Mouse (Mus musculus) cerebellum, adult 2 months (tissue): Measurements from ENCODE around the gene Enoph1. TPM values are rescaled to one million over a fixed set of nuclear protein-coding genes. Genes with fewer than 3 reads are reported as not detected.

ENCODE experiments used
- DNase-seq, 2 experiments: peaks; one replicate each; pipeline ENCODE4 v3.0.0; 2021
- H3K27ac ChIP-seq: fragments of 200-500 bp; 2 replicates; pipeline ENCODE4 v1.5.1; 2012; ENCODE audit warnings: low read length, control low read depth, inconsistent platforms; ENCODE audit not compliant: insufficient read depth
- H3K27me3 ChIP-seq: fragments of 200-500 bp; 2 replicates; pipeline ENCODE4 v1.6.1; 2012; ENCODE audit warnings: inconsistent platforms, mild to moderate bottlenecking, low read length, moderate library complexity; ENCODE audit not compliant: control insufficient read depth, insufficient read depth
- H3K4me1 ChIP-seq: fragments of 200-500 bp; 2 replicates; pipeline ENCODE4 v1.6.1; 2011; ENCODE audit warnings: low read length; ENCODE audit not compliant: control insufficient read depth, insufficient read depth
- H3K4me3 ChIP-seq: fragments of 200-500 bp; replicated peaks from 2 replicates; pipeline ENCODE3; 2011; ENCODE audit warnings: mild to moderate bottlenecking, low read depth, low read length, control low read depth; ENCODE audit not compliant: insufficient read depth
- CTCF ChIP-seq: fragments of 200-500 bp; IDR thresholded peaks from 2 replicates; pipeline ENCODE4 v1.5.1; 2011; ENCODE audit warnings: low read depth, mild to moderate bottlenecking, control low read depth, low read length, moderate library complexity, borderline replicate concordance; ENCODE audit not compliant: insufficient read depth
- POLR2A ChIP-seq: fragments of 200-500 bp; IDR thresholded peaks from 2 replicates; pipeline ENCODE4 v1.6.1; 2011; ENCODE audit warnings: low read length, control low read depth, borderline replicate concordance; ENCODE audit not compliant: insufficient read depth
- WGBS: fragments of 180-500 bp; shearing (Covaris S2); methylation state at CpG from one replicate; pipeline ENCODE4 v1.1.7; 2018; 5-methylcytosine and 5-hydroxymethylcytosine counted together
- polyA plus RNA-seq: library from polyadenylated mRNA; depleted of rRNA; stranded (reverse); fragments of >200 nt; gene quantifications from 2 replicates; pipeline ENCODE4 v1.2.3, GENCODE M21; 2012

Enoph1 gene
- polyA plus RNA-seq, 1 experiment: 74.6 TPM

DNA sequence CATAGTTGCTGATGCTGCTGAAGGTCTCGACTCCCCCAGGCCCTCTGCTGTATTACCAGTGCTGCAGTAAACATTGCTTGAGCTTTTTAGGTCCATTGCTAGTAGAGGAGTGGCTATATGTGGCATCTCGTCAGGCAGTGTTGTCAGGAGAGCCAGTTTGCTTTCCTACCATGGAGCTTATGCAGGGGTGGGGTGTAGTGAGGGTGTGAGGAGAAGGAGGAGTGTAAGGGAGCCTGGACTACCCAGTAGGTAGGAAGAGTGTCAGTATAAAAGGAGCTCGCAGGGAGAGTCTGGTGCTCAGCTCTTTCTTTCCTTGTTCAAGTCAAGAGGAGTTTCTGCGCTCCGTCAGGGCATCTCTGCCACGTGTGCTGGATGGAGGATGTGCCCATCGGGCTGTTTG, 12.9 kb downstream of the Enoph1 start:
- Histone ChIP-seq H3K4me1 (peaks cover 10% of the 10 kb centered on the region), H3K27ac (no peak overlapping the region), H3K4me3 (no peak overlapping the region), H3K27me3 (no peaks in the 10 kb centered on the region)
- DNase-seq: no peak
- WGBS: 90% methylated on average over 7 of the region's 7 CpGs
- TF ChIP-seq POLR2A (no peak), CTCF (no peak)

DNA sequence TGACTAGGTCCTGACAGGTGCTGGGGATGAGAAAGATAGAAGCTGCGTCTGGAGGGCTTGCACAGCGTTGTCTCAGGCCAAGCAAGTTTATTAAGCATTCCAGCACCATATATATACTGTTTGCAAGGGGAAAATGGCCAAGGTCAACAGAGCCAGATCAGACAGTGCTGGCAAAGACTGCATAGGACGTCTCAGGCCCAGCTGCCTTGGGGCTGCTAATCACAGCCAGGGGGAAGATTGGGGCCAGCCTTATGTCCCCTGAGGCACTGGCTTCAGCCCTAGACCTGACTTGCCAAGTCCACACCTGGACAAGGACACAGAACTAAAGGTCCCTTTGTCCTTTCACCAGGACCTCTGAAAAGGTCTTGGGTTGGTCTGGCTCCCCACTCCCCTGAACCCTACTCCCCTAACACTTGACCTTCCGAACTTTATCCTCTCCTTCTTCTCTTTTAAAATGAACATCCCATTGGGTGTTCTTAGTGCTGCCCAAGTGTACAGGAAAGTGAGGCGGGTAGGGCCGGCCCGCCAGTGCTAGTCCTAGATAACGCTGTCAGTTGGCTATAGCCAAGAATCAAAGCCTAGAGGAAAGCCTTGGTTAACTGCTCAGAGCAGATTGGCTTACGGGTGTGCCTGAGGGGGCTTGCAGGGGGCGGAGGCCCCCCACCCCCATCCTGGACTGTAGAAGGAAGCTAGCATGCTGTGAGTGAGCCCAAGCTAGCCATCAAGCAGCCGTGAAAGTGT, 15.2 kb downstream of the Enoph1 start:
- 68% methylated on average over 11 of the region's 11 CpGs for WGBS
- no peaks in the 10 kb centered on the region for H3K27me3 ChIP-seq
- TF ChIP-seq POLR2A: no peak
- no peak for TF ChIP-seq CTCF
- no peak overlapping the region for H3K27ac ChIP-seq
- no peak for DNase-seq
- H3K4me3 ChIP-seq: no peak overlapping the region
- peaks cover 4% of the 10 kb centered on the region for H3K4me1 ChIP-seq

- Histone ChIP-seq H3K27ac (no peak overlapping the region), H3K27me3 (no peaks in the 10 kb centered on the region), H3K4me3 (no peak overlapping the region), H3K4me1 (peaks cover 4% of the 10 kb centered on the region)
- DNase-seq: no peak
- TF ChIP-seq CTCF (no peak), POLR2A (no peak)
- 83% methylated on average over 5 of the region's 5 CpGs for WGBS
These were observed 16.1 kb downstream of the Enoph1 start for GRCm38 (mm10) chr5:100055866-100056369.

GRCm38 (mm10) chr5:100057461-100058209, 17.9 kb downstream of the Enoph1 start:
- DNase-seq: no peak
- Histone ChIP-seq H3K4me3 (no peak overlapping the region), H3K27ac (no peak overlapping the region), H3K4me1 (peaks cover 4% of the 10 kb centered on the region), H3K27me3 (no peaks in the 10 kb centered on the region)
- 55% methylated on average over 15 of the region's 15 CpGs for WGBS
- TF ChIP-seq CTCF (no peak), POLR2A (no peak)

- Histone ChIP-seq H3K27me3 (no peaks in the 10 kb centered on the region), H3K4me3 (no peak overlapping the region), H3K4me1 (peaks cover 4% of the 10 kb centered on the region), H3K27ac (no peak overlapping the region)
- no peak for TF ChIP-seq CTCF
- TF ChIP-seq POLR2A: no peak
- WGBS: 64% methylated on average over 6 of the region's 6 CpGs
- DNase-seq: no peak
These were observed 18.9 kb downstream of the Enoph1 start for GRCm38 (mm10) chr5:100058729-100059128.

DNA sequence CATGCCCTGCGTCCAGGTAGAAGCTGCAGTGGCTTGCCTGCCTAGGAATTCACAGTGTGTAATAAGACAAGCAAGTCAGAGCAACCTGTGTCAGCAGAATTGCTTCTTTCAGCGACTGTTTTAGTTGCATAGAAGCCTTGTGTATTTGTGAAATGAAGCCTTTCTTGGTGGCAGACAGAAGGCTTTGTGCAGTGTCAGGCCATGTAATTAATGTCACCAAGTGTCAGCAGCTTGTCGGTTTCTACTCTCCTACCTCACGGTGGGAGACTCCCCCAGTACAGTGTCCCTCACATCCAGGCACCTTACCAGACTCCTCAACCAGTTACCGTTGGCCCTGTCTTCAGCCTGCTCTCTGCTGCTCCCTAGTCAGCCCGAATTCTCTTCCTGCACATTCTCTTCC, 19.5 kb downstream of the Enoph1 start:
- Histone ChIP-seq H3K27me3 (no peaks in the 10 kb centered on the region), H3K4me3 (no peak overlapping the region), H3K27ac (no peak overlapping the region; the same call in 1 of the 2 replicates), H3K4me1 (peaks cover 4% of the 10 kb centered on the region)
- TF ChIP-seq POLR2A (no peak), CTCF (no peak)
- DNase-seq: no peak
- whole genome bisulfite sequencing: 41% methylated on average over 6 of the region's 6 CpGs

- DNase-seq: no peak
- Histone ChIP-seq H3K27ac (no peak overlapping the region), H3K27me3 (no peaks in the 10 kb centered on the region), H3K4me3 (no peak overlapping the region), H3K4me1 (no peaks in the 10 kb centered on the region)
- TF ChIP-seq POLR2A (no peak), CTCF (no peak)
- 90% methylated on average over 14 of the region's 14 CpGs for WGBS
These were observed 21.1 kb downstream of the Enoph1 start for GRCm38 (mm10) chr5:100060876-100061275.
